Mouse (Mus musculus): ENCODE data around the gene Vps37c.

GRCm38 (mm10) chr19:10762468-10762867 lies 73.9 kb downstream of the Vps37c start:
- no peak for TF ChIP-seq MAX (IDR thresholded peaks at IDR 0.05; ENCODE audit: low read depth)
- TF ChIP-seq USF1 (IDR thresholded peaks at IDR 0.05; ENCODE audit: low read depth) = no peak
- no peak for TF ChIP-seq POLR2A (IDR thresholded peaks at IDR 0.05; ENCODE audit: insufficient read length, low read depth)
